ENCODE assay signal across 20 mouse cellular contexts in the genomic region with DNA sequence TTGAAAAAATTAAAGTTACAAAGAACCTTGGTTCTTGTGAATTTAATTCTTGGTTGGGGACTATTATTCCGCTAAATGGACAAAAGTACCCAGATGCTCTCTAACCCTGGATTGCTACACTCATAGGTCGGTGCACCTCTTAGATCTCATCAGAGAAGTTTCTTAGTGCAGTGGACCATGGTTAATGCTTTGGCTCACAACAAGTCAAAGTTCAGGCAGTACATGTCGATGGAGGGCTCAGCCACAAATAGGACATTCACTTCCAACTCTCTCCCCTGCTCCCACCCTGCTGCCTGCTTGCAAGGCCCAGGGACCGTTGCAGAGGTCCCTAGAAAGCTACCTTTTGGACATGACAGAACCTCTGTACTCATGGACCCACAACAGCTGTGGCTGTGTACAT.
"Had no signal": no experiment of that assay in that cellular context is flagged by ENCODE, and none has a peak within 500 bp of the region (broad histone marks: within the 10 kb centered on the region; RNA-seq: fewer than 3 reads in every experiment).

No protein-coding gene starts in this region.

- ATAC-seq: intestine, postnatal 0 days; liver, embryonic 12.5 days; midbrain, embryonic 13.5 days had no signal

- DNase-seq: lung, adult 18-20 months; lung, postnatal 10 days; lung, postnatal 36 days; right cerebral cortex, adult 18-20 months; right cerebral cortex, postnatal 14 days; right cerebral cortex, postnatal 4 days; thymus, adult 2 months; thymus, postnatal 14 days; thymus, postnatal 4 days had no signal

- H3K9me3 ChIP-seq: hindbrain, embryonic 15.5 days; liver, embryonic 15.5 days; lung, embryonic 15.5 days; midbrain, embryonic 13.5 days; neural tube, embryonic 12.5 days; neural tube, embryonic 15.5 days had no signal

- H3K36me3 ChIP-seq: hindbrain, embryonic 15.5 days; liver, embryonic 12.5 days; liver, embryonic 15.5 days; lung, embryonic 15.5 days; midbrain, embryonic 10.5 days; midbrain, embryonic 13.5 days; neural tube, embryonic 12.5 days; neural tube, embryonic 15.5 days had no signal

- H3K27ac ChIP-seq: hindbrain, embryonic 15.5 days; liver, embryonic 12.5 days; liver, embryonic 15.5 days; lung, embryonic 15.5 days; midbrain, embryonic 10.5 days; midbrain, embryonic 13.5 days; neural tube, embryonic 12.5 days; neural tube, embryonic 15.5 days; stomach, postnatal 0 days had no signal

- H3K4me3 ChIP-seq: hindbrain, embryonic 15.5 days; liver, embryonic 12.5 days; liver, embryonic 15.5 days; lung, embryonic 15.5 days; megakaryocyte, embryonic 14.5 days; midbrain, embryonic 10.5 days; midbrain, embryonic 13.5 days; neural tube, embryonic 12.5 days; neural tube, embryonic 15.5 days had no signal

- H3K4me2 ChIP-seq: hindbrain, embryonic 15.5 days; liver, embryonic 12.5 days; liver, embryonic 15.5 days; lung, embryonic 15.5 days; midbrain, embryonic 13.5 days; neural tube, embryonic 12.5 days; neural tube, embryonic 15.5 days had no signal

- H3K4me1 ChIP-seq: hindbrain, embryonic 15.5 days; lung, embryonic 15.5 days; megakaryocyte, embryonic 14.5 days; midbrain, embryonic 10.5 days; midbrain, embryonic 13.5 days; neural tube, embryonic 12.5 days had no signal

- H3K9ac ChIP-seq: hindbrain, embryonic 15.5 days; liver, embryonic 12.5 days; liver, embryonic 15.5 days; lung, embryonic 15.5 days; midbrain, embryonic 13.5 days; neural tube, embryonic 12.5 days; neural tube, embryonic 15.5 days had no signal

- H3K27me3 ChIP-seq: hindbrain, embryonic 15.5 days; liver, embryonic 12.5 days; liver, embryonic 15.5 days; lung, embryonic 15.5 days; megakaryocyte, embryonic 14.5 days; midbrain, embryonic 13.5 days; neural tube, embryonic 12.5 days; neural tube, embryonic 15.5 days had no signal
